Mouse (Mus musculus): ENCODE measurements around the gene Hnf4a. TPM values are rescaled to one million over a fixed set of nuclear protein-coding genes. Genes with fewer than 3 reads are reported as not detected.

Hnf4a gene
- not detected in 2 replicates for polyA plus RNA-seq (2012)

DNA sequence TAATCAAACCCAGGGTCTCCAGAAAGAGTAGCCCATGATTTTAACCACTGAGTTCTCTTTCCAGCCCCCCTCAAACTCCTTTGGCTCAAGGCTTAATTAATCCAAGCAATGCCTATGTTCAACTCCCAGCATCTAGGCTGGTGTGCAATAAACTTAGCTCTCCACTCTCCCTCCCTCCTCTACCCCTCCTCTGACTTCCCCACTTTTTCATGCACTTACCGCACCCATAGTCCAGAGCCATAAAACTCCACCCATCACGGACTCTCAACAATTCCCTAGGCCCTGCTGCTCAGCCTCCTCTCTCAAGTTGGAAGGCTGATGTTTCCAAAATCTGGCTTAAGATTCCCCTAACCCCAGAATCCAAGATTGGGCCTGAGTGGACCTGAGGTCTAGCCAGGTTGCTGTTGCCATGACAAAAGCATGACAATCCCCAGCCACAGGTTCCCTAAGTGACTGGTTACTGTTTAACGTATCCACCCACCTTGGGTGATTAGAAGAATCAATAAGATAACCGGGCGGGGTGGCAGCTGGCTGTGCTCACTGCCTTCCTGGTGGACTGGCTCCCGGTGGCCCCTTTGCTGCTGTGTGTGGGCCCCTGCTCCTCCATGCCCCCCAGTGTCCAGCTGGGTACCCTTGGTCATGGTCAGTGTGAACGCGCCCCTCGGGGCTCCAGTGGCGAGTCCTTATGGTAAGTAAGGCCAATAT, at the start of gene Hnf4a:
Gene Hnf4a, plus strand, starts transcription at position 509 of the 705 bp plus-strand sequence.
- TF ChIP-seq GATA1 (IDR thresholded peaks at IDR 0.05; ENCODE audit: low read length), result no peak

GRCm38 (mm10) chr2:163458539-163459265, 47.9 kb upstream of the Hnf4a start:
- no peak for TF ChIP-seq GATA1 (IDR thresholded peaks at IDR 0.05; ENCODE audit: low read length)

- no peak for TF ChIP-seq GATA1 (IDR thresholded peaks at IDR 0.05; ENCODE audit: low read length)
These were observed 47.2 kb upstream of the Hnf4a start for GRCm38 (mm10) chr2:163459380-163459779.

DNA sequence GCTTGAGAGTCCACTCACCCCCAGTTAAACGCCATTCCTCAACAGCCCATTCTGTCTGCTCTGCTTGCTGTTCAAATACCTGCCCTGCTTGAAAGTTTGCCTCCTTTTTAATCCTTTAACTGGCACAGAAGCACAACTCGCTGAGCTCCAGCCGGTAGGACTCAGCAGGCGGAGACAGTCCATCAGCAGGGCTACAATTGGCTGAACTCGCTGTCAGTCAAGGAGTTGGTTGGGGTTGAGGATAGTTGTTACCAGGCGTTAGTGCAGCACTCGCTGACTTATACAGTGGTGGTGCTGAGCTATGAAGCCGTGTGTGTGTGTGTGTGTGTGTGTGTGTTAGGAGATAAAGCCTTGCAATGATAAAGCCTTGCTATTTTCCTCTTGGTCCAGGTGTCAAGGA, 46.0 kb upstream of the Hnf4a start:
- TF ChIP-seq GATA1 (IDR thresholded peaks at IDR 0.05; ENCODE audit: low read length), result no peak

GRCm38 (mm10) chr2:163462386-163462785, 44.2 kb upstream of the Hnf4a start:
- TF ChIP-seq GATA1 (IDR thresholded peaks at IDR 0.05; ENCODE audit: low read length), result no peak

DNA sequence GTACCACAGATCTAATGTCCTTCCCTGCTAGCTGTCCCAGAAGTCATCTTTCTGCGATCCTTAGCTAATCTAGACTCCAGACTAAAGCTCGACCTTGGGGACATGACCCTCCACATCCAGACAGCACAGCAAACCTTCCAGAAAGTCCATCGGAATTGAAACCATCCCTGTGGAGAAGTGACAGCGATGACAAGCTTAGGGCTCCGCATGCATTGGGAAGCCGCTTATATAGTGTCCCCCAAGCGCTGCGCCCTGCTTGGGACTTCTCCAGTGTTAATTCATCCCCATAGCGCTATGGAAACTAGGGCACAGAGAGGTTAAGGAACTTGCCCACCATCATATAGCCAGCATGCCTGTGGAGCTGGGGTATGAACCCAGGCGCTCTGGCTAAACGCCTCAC, 43.8 kb upstream of the Hnf4a start:
- no peak for TF ChIP-seq GATA1 (IDR thresholded peaks at IDR 0.05; ENCODE audit: low read length)

- no peak for TF ChIP-seq GATA1 (IDR thresholded peaks at IDR 0.05; ENCODE audit: low read length)
These were observed 43.3 kb upstream of the Hnf4a start for GRCm38 (mm10) chr2:163463251-163463769.

- no peak for TF ChIP-seq GATA1 (IDR thresholded peaks at IDR 0.05; ENCODE audit: low read length)
These were observed 42.6 kb upstream of the Hnf4a start for GRCm38 (mm10) chr2:163463998-163464397.

DNA sequence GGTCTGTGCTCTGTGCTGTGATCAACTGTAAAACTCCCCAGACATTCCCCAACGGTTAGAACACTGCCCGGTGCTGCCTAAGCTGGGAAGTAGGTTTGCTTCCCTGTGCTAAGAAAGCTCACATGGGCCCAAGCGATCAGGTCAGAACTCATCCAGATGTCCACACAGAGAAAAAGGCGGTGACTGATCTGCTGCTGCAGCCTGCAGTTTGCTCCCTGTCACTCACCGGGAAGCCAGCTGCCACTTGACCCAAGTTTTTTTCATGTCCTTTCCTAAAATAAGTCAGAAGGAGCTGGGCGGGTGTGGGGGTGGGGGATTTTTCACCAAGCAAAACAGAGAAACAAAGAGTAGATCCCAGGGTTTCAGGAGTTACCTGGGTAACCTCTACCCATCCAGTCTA, 42.0 kb upstream of the Hnf4a start:
- TF ChIP-seq GATA1 (IDR thresholded peaks at IDR 0.05; ENCODE audit: low read length), result no peak

DNA sequence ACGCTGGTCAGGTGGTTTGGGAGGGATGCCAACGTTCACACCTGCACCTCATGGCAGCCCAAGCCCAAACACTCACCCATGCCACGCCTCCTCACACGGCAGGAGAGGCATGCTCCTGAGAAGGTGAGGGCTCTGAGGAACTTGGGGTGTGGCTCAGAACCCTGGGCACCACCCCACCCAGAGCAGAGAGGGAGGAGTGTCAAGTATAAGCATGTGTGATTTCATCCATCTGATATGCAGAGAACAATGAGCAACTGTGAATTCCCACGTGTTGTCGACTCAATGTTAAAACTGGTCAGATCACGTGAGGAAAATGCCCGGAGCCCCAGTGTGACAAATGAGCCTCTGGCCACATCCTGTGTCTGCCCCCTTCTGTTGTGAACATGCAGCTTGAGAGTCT, 39.8 kb upstream of the Hnf4a start:
- no peak for TF ChIP-seq GATA1 (IDR thresholded peaks at IDR 0.05; ENCODE audit: low read length)

DNA sequence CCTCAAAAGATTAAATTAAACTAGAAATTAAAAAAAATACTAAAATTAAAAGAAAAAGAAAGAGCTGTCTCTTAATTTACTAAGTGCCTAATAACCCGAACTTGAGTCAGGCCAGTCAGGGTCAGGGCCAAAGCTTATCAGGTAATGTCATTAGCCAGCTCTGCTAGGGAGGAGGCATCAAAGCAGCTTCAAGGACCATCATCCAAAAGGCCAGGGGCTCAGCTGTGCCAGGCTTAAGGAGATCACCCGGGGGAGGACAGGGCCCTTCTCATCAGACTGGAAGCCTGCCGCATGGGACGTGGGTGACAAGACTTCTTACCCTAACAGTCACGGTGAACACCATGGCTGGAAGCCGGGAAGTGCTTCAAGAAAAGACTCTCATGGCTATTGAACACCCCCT, 39.0 kb upstream of the Hnf4a start:
- TF ChIP-seq GATA1 (IDR thresholded peaks at IDR 0.05; ENCODE audit: low read length), result no peak

DNA sequence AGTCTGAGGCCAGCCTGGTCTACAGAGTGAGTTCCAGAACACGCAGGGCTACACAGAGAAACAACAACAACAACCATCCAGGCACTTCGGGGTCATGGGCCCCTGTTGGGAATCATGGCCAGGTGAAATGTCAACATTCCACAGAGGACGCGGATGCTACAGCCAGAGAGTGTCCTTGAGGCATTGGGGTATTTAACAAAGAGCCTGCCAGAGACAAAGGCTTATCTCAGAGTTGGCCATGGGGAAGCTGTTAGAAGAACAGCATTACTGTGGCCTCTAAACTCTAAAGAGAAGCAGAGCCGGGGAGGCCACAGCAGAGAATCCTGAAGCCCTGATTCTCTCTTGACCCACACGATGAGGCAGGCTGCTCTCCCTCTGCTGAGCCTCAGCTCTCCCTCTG, 37.7 kb upstream of the Hnf4a start:
- no peak for TF ChIP-seq GATA1 (IDR thresholded peaks at IDR 0.05; ENCODE audit: low read length)

- TF ChIP-seq GATA1 (IDR thresholded peaks at IDR 0.05; ENCODE audit: low read length), result no peak
These were observed 36.9 kb upstream of the Hnf4a start for GRCm38 (mm10) chr2:163469711-163470110.

- no peak for TF ChIP-seq GATA1 (IDR thresholded peaks at IDR 0.05; ENCODE audit: low read length)
These were observed 35.5 kb upstream of the Hnf4a start for GRCm38 (mm10) chr2:163471136-163471535.

DNA sequence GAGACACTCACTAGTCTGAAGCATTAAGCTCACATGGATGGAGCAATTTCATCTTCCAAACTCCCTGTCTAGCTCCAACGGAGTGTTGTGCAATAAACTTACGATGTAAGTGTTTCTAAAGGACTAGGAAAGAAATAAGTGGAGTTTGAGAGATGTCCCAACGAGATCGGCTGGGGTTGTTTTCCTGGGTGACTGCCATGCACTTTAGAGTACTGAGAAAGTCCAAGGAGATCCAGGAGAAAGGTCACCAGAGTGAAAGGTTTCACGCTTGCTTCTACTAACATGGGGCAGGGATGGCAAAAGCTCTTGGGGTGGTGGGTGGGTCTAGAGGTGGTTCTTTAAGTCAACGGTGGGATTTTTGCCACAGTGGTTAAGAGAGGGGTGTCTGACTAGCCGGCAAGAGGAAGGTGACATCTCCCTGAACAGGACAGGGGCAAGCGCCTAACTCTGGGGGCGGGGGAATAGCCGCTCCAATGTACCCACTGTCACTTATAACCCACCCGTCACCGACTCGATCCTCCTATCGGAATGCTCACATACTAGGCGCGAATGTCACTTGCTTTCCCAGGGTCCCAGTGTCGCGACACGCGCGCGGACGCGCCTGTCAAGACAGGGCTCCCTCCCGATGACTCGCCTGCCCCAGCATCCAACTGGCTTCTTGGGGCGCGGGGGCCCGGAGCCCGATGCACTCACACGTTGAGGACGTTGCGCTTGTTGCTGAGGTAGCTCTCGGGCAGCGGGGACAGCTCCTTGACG, 34.7 kb upstream of the Hnf4a start:
- no peak for TF ChIP-seq GATA1 (IDR thresholded peaks at IDR 0.05; ENCODE audit: low read length)

DNA sequence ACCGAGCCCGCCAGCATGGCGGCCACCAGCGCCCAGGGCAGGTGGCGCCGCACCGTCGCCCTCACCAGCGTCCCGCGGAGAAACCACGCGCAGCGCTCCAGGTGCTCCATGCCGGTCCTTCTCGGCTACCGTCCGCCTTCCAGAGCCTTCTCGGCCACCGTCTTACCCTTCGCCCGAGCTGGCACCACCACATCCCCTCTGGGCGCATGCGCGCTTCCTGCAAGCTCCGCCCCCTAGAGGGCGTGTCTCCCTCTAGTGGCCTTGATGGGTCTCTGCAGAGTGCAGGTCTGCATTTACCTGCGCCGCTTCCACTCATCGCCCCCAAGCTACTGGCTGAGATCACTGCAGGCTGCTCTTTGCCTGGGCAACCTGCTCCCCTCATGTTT, 34.1 kb upstream of the Hnf4a start, which contains the start of gene Fitm2:
Gene Fitm2, minus strand, starts transcription at position 164 of the 386 bp plus-strand sequence.
- no peak for TF ChIP-seq GATA1 (IDR thresholded peaks at IDR 0.05; ENCODE audit: low read length)

All from G1E-ER4 (cell line).